Mouse (Mus musculus): Measurements from ENCODE around the gene Gpalpp1. TPM values are rescaled to one million over a fixed set of nuclear protein-coding genes. Genes with fewer than 3 reads are reported as not detected.
A peak's percentile ranks its signal among the peaks of the same experiment; 100 is the strongest.

Gpalpp1 gene
- total RNA-seq (2021), result 10 to 100 TPM; 19.8 to 22.8 TPM
- long read RNA-seq, experiment 1, full-length matches to known transcripts, result 5 of 7 reads
- long read RNA-seq, experiment 1, partial matches to known transcripts, result 0 of 7 reads
- long read RNA-seq, experiment 1, other reads (novel, unspliced or antisense), result 2 of 7 reads
- long read RNA-seq, experiment 2, full-length matches to known transcripts, result 1 of 2 reads
- long read RNA-seq, experiment 2, partial matches to known transcripts, result 0 of 2 reads
- long read RNA-seq, experiment 2, other reads (novel, unspliced or antisense), result 1 of 2 reads

DNA sequence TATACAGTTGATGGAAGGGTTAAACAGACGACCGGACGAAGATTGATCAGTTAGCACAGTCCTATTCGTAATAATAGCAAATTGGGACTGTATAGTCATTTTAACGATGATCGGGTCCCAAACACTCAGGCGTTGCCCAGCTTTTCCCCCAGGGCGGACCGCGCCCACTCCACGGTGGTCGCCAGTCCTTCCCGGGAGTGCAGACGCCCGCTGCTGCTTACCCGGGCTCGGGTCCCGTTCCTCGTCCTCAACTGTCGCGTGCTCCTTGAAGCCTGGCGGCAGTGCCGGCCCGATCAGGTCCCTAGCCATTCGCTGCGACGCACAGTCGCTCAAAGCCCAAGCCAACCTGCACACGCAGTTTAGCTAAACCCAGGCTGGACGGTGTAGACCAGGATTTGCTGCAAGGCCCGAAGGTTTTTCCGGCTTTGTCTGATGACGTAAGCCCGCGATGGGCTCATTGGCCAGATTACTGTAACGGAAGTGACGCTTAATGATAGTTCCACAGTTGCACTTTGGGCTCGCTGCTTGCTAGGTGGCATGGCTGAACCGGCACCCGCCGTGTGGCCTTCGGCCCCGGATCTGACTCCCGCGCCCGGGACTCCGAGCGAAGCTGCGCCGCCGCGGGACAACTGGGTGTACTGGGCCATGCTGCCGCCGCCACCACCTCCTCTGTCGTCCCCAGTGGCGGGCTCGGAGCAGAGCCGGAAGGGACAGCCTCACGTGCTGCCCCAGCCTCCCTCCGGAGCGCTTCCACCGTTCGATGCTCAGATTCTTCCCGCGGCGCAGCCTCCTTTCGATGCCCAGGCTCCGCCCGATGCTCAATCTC lies at the start of gene Gpalpp1, which contains the start of gene Nufip1:
Gpalpp1 (minus strand) TSS at position 365 of the 826 bp plus-strand sequence.
Nufip1 (plus strand) TSS at position 496 of the 826 bp plus-strand sequence.
- peak; percentile 87 to 90 for DNase-seq

DNA sequence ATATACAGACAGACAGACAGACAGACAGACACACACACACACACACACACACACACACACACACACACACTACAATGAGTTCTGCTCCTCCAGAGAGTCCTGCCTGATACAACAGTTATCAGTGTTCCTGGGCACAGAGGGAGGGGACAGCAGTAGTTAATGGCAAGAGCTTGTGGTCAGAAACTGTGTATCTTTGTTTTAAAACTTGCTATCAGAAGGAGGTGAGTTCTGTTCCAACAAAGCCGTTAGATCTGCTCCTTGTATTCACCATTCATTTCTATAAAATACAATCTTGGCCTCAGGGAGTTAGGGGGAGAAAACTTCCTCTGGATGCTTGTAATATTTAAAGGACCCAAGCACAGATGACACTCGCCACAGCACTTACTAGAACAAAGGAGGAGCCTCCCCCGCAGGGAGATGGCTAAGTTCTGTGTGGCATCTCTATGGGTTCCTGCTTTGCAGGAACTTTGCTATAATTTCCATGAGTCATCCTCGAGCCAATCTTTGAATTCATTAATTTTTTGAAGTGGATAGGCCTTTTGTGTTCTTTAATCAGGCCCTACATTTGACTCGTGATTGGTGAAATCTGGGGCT lies 47.7 kb upstream of the Gpalpp1 start:
- DNase-seq, result no peak

DNA sequence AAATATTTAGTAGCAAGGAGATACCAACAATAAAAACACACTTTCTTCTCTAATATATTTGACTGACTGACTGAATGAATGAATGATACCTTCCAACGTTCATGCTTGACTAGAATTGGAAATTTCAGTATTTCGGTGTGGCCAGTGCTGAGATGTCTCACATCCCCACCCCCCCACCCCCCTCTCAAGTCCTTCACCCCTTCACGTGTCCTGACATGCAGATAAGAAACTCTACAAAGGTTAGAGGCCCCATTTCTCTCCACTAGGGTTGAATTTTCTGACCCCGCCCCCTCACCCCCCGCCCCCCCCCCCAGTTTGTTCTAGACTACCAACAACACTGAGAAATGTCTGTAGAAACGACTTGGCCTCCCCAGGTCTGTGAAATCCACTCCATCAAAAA lies 43.3 kb upstream of the Gpalpp1 start:
- no peak for DNase-seq

DNA sequence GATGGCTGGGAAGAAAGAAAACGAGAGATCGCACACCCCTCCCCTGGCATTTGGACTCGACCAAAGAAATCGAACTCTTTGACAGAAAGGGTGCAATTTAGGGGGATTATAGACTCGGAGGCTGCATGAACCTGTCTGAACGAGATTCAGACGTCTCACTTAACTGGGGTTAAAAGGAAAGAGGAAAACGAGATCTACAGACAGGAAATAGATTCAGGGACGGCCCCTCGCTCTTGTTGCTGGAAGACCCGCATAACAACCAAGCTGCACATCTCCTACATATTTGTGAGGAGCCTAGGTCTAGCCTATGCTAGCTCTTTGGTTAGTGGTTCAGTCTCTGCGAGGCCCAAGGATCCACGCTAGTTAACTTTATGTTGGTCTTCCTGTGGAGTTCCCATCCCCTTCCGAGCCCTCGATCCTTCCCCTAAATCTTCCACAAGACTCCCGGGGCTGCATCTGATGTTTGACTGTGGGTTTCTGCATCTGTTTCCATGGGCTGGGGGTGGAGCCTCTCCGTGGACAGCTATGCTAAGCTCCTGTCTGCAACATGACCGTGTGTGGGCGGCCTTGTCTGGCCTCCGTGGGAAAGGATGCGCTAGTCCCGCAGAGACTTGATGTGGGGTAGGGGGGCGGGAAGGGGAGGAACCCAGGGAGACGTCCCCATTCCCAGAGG lies 42.6 kb upstream of the Gpalpp1 start:
- DNase-seq, result no peak

DNA sequence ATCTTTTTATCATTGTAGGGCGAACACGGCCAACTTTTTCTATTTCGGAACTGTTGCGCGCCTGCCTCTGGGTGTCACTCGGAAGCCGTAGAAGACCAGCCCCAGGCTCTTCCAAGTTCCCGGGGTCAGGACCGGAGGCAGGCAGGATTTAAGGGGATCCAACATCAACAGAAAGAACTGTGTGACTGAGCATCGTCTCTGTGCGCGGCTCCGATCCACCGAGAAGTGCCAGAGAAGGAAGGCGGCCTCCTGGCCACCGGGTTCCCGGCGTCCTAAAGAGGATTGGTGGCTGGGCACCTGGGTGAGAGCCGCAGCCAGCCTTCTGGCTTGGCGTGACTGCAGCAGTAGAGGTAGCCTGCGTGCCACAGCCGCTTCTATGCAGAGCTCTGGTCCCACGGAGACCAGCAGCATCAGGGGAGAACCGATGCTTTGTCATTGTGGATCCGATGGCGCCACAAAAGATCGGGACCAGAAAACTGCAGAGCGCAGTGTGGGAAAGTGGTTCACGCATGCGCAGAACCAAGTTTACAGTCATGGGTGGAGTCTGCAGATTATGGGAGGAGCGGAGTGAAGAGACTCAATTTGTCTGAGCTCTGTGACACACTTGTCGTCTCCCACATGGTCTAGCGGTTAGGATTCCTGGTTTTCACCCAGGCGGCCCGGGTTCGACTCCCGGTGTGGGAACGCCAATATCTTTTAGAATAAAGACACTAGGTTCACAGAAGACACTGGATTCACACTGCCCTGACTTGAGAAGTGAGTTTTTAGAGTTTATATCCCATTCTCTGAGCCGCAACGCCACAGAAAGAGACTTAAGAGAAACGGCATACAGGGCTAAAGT lies 41.8 kb upstream of the Gpalpp1 start:
- peak; percentile 92 to 93 for DNase-seq

DNA sequence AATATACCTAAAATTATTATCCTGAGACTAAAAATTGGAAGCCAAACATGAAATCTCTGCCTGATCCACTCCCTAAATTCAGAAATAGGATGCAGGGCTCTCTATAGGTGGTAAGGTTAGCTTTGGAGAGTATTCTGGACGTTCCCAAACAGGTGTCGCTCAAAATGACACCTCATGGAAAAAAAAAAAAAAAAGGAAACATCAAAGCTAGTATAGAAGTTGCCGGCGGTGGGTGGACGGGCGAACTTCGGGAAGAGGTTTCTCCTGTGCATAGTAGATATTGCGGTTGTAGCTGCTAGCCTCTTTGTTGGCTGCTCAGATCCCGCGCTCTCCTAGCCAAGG lies 41.2 kb upstream of the Gpalpp1 start:
- no peak for DNase-seq

DNA sequence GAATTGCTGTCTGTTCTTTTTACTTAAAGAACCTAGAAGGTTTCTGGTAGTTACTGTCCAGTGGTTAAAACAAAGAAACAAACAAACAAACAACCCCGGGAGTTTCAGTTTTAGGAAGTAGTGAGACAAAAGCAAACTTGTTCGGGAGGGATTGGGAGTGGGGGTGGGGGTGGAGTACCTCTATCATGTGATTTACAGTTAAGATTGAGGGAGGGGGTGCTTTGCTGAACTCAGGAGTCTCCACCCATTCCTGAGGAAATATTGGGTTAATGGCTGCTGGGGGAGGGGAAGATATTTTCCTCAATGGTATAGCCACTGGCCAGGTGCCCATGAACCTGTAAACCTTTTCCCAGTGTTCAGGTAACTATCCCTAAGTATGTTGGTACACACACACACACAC lies 40.5 kb upstream of the Gpalpp1 start:
- DNase-seq, result no peak

DNA sequence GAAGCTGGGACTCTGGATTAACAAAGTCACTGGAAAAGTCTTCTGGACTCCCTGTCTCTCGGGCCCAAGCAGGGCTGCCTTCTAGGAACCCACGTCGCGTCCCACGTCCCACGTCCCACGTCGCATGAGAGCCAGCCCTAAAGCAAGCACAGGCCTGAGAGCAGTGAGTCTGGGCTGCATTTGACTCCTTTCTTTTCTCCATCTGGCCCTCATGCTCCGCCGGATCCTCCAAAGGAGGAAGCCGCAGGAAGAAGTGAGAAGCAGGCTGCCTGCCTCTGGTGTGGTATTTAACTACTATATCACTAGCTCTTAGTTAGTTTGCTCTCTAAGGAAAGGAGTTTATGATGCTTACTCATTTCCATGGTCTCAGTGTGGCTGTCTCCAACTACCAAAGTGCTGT lies 39.9 kb upstream of the Gpalpp1 start:
- DNase-seq, result no peak

DNA sequence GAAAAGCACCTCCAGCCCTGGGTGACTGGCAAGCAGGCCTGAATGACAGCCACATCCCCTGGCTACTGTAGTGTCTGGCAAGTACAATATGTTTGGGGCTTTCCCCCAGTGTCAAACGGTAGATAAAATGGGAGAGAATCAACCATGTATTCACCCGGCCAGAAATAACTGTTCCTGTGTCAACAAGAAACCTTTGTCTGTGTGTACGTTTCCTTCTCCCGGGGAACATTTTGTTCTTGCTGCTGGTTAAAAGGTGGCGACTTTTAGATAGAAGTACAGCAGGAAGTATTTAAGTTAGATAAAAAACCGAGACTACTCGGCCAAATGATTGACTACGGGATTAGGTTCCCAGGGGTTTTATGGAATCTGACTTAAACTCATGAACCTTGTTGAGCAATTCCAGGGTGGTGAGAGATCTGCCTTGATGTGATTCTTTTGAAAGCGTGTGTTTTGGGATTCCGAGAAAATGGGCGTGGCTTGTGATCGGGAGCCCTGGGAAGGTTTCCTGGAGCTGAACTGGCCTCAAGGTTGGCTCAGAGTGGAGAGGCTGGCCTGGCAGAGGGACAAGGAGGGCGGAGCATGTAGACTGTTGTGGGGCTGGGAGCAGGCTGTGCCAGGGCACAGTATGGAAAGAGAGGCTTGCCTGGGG lies 39.1 kb upstream of the Gpalpp1 start:
- peak; percentile 95 for DNase-seq

DNA sequence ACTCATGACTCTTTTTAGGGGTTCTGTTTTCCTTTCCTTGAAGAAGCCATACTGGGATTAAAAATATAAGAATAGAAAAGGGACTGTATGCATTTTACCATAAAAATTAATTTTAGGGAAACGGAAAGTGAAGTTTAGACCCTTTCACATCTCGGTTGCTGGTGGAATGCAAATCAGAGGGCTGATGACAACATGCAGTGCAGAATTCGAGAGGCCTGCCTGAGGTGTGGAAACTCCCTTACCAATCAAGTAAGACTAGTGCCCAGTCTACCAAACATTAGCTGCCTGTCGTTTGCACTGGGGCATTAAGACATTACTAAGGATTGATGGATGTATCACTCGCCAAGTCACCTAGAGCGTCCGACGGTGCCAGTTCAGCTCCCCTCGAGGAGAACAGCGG lies 37.7 kb upstream of the Gpalpp1 start:
- no peak for DNase-seq

DNA sequence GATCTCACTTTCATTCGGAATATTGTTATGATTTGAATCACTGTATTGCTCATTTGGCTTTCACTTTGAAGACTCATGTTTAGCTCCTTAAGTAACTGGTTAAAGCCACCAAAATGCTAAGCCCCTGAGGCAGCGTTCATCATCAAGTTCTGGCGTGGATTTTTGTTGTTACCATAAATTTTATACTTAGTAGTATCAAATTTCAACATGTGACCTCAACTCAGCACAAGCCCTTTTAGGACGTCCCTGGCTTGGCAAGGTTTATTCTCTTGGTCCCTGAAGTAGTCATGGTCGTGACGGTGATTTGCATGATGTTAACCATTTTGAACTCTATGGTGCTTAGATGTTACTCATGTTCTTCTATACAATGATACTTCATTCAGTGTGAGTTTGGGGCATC lies 36.5 kb upstream of the Gpalpp1 start:
- DNase-seq, result no peak

DNA sequence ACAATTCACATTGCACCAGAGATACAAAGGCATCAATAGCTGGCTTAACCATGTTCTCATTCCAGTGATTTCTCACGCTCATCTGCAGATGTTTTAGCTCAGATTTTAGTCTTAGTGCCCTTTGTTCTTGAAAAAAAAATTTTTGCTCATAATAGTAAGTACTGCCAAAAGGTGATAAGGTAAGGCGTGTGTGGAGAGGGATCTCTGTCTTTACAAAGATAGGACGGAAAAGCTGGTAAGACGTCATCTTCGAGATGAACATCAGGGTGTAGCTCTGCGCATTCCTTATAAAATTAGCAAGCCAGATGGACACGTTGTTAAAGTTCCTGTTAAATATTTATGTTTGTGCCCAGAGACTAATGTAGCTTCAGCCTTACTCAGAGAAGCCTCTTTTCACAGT lies 35.3 kb upstream of the Gpalpp1 start:
- no peak for DNase-seq

DNA sequence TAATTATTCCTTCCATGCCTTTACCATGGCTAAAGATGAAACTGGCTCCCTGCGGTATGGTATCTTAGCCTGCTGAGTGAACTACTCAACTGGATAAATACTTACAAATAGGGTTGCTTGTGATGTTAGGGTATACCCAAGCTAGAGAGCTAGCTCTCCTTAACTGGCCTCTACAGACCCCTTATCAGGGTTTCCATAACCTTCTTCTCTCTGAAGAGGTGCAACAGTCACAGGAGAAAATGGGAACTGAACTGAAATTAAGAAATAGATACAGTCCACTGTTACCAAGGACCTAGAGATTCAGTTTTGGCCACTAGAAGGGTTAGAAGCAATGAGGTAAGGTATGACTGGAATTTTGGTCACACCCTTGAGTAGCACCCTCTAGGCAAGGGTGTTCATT lies 34.7 kb upstream of the Gpalpp1 start:
- no peak for DNase-seq

DNA sequence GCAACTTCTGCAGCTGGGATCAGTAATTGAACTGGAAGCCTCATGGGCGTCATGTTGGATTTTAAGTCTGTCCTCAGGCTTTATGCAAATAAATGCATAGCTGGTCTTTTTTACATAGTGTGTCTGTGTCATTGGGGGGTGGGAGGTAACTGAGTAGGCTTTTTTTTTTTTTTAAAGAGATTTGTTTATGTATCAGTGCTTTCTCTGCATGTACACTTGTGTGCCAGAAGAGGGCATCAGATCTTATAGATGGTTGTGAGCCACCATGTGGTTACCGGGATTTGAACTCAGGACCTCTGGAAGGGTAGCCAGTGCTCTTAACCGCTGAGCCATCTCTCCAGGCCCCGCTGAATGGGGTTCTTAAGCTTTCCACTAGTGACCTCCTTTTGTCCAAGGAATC lies 24.4 kb upstream of the Gpalpp1 start:
- no peak for DNase-seq

DNA sequence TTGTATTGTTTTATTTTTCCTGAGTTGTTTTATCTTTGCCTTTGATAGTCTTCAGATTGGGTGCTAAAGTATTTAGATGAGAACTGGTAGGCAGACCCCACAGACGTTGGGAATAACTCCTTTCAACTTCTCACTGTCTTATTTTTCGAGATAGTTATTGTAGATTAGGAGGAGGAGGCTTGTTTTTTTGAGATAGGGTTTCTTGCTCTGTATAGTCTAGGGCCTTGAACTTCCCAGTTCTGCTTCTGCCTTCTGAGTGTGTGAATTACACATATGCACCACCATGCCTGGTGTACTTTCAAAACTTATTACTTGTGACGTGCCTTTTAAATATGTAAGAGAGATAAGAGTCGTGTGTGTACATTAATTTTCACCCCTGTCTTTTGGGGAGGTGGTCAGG lies 17.6 kb upstream of the Gpalpp1 start:
- no peak for DNase-seq

DNA sequence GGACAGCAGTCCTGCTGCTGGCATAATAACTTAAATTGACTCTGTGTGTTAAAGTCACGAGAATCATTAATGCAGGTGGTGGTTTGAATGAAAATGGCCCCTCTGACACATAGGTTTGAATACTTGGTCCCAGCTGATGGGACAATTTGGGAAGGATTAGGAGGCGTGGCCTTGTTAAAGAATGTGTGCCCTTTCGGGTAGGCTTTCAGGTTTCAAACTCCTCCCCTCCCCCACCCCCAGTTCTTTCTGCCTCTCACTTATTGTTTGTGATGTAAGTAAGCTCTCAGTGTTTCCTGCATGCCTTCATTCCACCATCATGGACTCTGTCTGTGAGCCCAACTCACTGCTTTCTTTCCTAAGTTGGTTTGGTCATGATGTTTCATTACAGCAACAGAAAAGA lies 16.8 kb upstream of the Gpalpp1 start:
- DNase-seq, result no peak

DNA sequence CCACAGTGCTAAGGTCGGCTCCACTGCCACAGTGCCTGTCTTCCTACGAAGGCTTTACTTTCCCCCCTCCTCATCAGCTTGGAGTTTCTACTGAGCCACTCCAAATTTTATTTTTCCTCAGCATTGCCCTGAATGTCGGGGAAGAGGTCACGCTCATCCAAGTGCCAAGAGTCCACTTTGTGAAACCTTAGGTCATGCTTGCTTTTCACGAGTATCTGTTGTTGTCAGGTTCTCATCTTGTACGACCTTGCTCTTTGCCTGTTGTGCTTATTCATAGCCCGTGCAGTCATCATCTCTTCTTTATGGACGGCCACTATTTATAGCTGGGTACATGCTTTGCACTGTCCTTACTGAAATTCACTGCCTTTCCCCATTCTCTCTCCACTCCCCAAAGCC lies 12.1 kb upstream of the Gpalpp1 start:
- no peak for DNase-seq

DNA sequence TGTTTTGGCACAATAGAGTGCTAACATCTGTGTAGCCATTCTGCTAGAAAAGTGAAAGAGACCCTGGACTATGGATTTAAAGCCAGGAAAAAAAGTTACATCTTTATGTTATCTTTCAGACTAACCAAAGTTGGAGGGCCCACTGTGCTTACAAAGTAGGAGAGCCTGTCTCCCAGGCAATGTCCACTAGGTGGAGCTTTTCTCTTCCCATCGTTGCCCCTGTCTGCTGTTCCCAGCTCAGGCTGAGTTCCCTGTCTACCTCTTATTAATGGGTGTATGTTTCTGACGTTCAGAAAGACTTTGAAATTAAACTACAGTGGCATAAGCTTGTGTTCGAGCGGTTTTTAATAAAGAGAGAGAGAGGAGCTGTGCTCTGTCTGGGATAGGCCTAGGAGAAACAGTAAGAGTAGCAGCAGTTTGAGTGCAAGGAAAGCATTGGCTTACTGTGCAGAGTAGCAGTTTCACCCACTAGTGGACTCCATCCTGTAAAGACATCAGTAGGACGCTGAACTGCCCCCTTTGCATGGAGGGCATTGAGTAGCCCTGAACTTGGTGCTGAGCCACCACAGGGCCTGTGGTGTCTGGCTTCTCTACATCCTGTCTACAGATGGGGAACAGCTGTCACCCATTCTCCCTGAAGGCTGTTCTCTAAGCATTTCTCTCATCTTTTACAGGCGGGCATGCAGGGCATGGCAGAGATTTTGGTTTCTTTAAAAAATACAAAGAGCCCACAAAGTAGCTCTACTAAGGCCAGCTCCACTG lies 11.5 kb upstream of the Gpalpp1 start:
- peak; percentile 50 to 61 for DNase-seq

DNA sequence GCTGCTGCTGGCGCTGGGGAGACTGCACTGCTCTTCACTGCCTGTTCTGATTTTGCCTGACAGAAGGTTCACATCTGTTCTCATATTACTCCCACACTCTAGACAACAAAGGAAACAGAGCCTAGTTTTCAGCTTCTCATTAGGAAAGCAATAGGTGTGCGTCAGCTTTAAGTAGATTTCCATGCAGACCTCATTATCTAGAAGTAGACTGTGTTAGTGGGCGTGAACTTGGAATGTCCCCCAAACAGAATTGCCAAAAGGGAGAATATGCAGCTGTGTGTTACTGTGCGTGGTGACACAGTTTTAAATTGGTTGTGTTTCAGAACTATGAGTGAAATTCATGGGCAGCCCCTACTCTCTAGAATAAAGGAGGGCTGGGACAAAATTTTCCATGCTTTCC lies 9.9 kb upstream of the Gpalpp1 start:
- no peak for DNase-seq

DNA sequence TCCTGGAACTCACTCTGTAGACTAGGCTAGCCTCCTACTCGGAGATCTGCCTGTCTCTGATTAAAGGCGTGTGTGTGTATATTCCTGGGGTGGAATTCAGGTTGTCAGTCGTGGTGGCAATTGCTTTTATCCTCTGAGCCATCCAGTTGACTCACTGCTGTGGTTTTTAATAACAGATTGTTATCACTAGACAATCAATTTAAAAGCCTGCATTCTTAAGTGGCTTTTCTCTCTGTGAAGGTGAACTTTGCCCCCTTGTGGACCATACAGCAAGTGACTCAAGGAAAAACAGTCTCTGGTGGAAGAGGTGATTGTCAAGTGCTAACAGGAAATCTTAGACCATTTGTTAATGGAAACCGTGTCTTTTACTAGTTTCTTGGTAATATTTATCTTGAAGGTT lies 8.4 kb upstream of the Gpalpp1 start:
- no peak for DNase-seq

DNA sequence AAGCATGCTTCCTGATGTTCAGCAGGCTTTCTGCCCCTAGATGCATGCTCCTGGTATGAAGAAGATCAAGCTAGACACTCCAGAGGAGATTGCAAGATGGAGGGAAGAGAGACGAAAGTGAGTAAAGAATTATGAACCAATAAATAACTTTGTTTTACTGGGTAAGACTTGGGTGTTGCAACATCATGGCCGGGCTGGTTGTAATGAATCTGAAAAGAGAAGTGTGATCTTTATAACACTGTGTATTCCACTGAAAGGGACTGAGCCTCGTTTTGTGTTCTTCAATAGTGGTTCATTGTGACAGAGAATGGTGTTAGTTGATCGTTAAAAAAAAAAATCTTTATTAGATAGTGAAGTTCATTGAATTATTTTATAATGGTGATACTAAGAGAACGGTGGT lies 5.2 kb upstream of the Gpalpp1 start:
- DNase-seq, result no peak

Measured in adrenal gland, postnatal 36 days (tissue).